Mouse (Mus musculus): ENCODE data around the gene Cela2a. TPM values are rescaled to one million over a fixed set of nuclear protein-coding genes. Genes with fewer than 3 reads are reported as not detected.
A peak's percentile ranks its signal among the peaks of the same experiment; 100 is the strongest.

Cela2a gene
- polyA plus RNA-seq, 2 experiments = 0.19 TPM; not detected in 1

- DNase-seq (ENCODE audit: low spot score) = no peak
- H3K27me3 ChIP-seq (ENCODE audit: control insufficient read depth, insufficient read depth, low read length) = no peaks in the 10 kb centered on the region
- no peak for TF ChIP-seq POLR2A (IDR thresholded peaks at IDR 0.05; ENCODE audit: borderline replicate concordance, extremely low read depth, insufficient read depth, insufficient read length)
- H3K4me1 ChIP-seq (ENCODE audit: control insufficient read depth, insufficient read depth, low read length) = peaks cover 6% of the 10 kb centered on the region; the same call in 1 of the 2 replicates
- ATAC-seq (ENCODE audit: low FRiP score, low read depth) = no peak
- 0 out of 2 replicates have a peak overlapping the region, but pooled peaks have one; percentile 58 for H3K27ac ChIP-seq (replicated peaks; ENCODE audit: low read depth, low read length)
- H3K9me3 ChIP-seq (ENCODE audit: control insufficient read depth, low read length) = no peaks in the 10 kb centered on the region
- 49% methylated on average over 3 of the region's 3 CpGs for WGBS
- peaks cover 18% of the 10 kb centered on the region for H3K36me3 ChIP-seq (ENCODE audit: control insufficient read depth, insufficient read depth, low read length)
- H3K4me2 ChIP-seq (replicated peaks; ENCODE audit: low read depth, low read length, severe bottlenecking) = peak overlapping the region; percentile 89
- peak overlapping the region; percentile 87 for H3K9ac ChIP-seq (ENCODE audit: low read depth, low read length, severe bottlenecking)
- peak overlapping the region; percentile 97 for H3K4me3 ChIP-seq (replicated peaks; ENCODE audit: low read length)
Observed at GRCm38 (mm10) chr4:141789564-141790218, 36.3 kb downstream of the Cela2a start.

- H3K9ac ChIP-seq (ENCODE audit: low read depth, low read length, severe bottlenecking) = no peak overlapping the region
- H3K9me3 ChIP-seq (ENCODE audit: control insufficient read depth, low read length) = no peaks in the 10 kb centered on the region
- H3K4me1 ChIP-seq (ENCODE audit: control insufficient read depth, insufficient read depth, low read length) = peaks cover 6% of the 10 kb centered on the region; the same call in 1 of the 2 replicates
- no peak for ATAC-seq (ENCODE audit: low FRiP score, low read depth)
- peaks cover 39% of the 10 kb centered on the region for H3K36me3 ChIP-seq (ENCODE audit: control insufficient read depth, insufficient read depth, low read length)
- no peak for TF ChIP-seq POLR2A (IDR thresholded peaks at IDR 0.05; ENCODE audit: borderline replicate concordance, extremely low read depth, insufficient read depth, insufficient read length)
- no peak overlapping the region for H3K4me3 ChIP-seq (replicated peaks; ENCODE audit: low read length)
- DNase-seq (ENCODE audit: low spot score) = no peak
- H3K27ac ChIP-seq (replicated peaks; ENCODE audit: low read depth, low read length) = no peak overlapping the region
- no peaks in the 10 kb centered on the region for H3K27me3 ChIP-seq (ENCODE audit: control insufficient read depth, insufficient read depth, low read length)
- WGBS = 85% methylated on average over 7 of the region's 7 CpGs
- H3K4me2 ChIP-seq (replicated peaks; ENCODE audit: low read depth, low read length, severe bottlenecking) = no peak overlapping the region
Observed at GRCm38 (mm10) chr4:141787462-141787861, 38.5 kb downstream of the Cela2a start.

DNA sequence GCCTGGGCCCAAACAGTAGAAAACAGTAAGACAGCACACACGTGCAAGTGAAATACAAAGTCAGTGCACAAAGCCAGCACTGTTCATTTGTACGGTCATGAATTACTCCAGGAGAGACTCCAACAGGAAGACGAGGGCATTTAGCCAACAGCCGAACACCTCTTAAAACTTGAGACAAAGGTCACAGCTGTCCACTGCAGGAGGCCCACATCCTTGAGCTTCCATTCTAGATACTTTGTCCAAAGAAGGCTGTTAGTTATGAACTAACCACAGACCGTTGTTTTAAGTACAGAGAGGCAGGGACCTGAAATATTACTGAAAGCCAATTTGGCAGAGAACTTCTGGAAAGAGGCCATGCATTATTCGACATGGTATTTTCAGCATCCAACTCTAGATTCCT is 38.9 kb downstream of the Cela2a start:
- Histone ChIP-seq H3K9me3 (ENCODE audit: control insufficient read depth, low read length) (no peaks in the 10 kb centered on the region), H3K4me1 (ENCODE audit: control insufficient read depth, insufficient read depth, low read length) (peaks cover 6% of the 10 kb centered on the region; the same call in 1 of the 2 replicates), H3K4me3 (replicated peaks; ENCODE audit: low read length) (no peak overlapping the region), H3K36me3 (ENCODE audit: control insufficient read depth, insufficient read depth, low read length) (peaks cover 43% of the 10 kb centered on the region), H3K4me2 (replicated peaks; ENCODE audit: low read depth, low read length, severe bottlenecking) (no peak overlapping the region), H3K27ac (replicated peaks; ENCODE audit: low read depth, low read length) (0 out of 2 replicates have a peak overlapping the region, but pooled peaks have one; percentile 33), H3K27me3 (ENCODE audit: control insufficient read depth, insufficient read depth, low read length) (no peaks in the 10 kb centered on the region), H3K9ac (ENCODE audit: low read depth, low read length, severe bottlenecking) (no peak overlapping the region)
- ATAC-seq (ENCODE audit: low FRiP score, low read depth) = no peak
- peak; percentile 31 for DNase-seq (ENCODE audit: low spot score)
- 52% methylated on average over 6 of the region's 6 CpGs for WGBS
- TF ChIP-seq POLR2A (IDR thresholded peaks at IDR 0.05; ENCODE audit: borderline replicate concordance, extremely low read depth, insufficient read depth, insufficient read length) = no peak

DNA sequence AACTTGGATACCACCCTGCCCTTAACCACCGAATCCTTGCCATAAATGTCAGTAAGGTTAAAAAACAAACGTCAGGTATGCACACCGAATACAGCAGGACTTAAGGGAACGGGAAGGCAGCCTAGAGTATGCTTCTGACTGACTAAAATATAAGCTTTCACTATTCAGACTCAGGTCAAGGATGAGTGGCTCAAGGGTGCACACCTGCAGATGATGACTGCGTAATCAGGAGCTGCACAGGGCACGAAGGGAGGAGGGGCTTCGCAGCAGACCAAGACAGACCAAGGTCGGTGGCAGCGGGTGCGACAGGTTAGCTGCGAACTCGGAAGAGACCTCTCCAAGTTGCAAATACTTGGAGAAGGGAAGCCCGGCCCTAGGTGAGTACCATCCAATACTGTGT is 39.8 kb downstream of the Cela2a start:
- no peak for DNase-seq (ENCODE audit: low spot score)
- Histone ChIP-seq H3K9me3 (ENCODE audit: control insufficient read depth, low read length) (no peaks in the 10 kb centered on the region), H3K36me3 (ENCODE audit: control insufficient read depth, insufficient read depth, low read length) (peaks cover 52% of the 10 kb centered on the region), H3K4me2 (replicated peaks; ENCODE audit: low read depth, low read length, severe bottlenecking) (no peak overlapping the region), H3K4me1 (ENCODE audit: control insufficient read depth, insufficient read depth, low read length) (peaks cover 6% of the 10 kb centered on the region; the same call in 1 of the 2 replicates), H3K27me3 (ENCODE audit: control insufficient read depth, insufficient read depth, low read length) (no peaks in the 10 kb centered on the region), H3K4me3 (replicated peaks; ENCODE audit: low read length) (no peak overlapping the region), H3K27ac (replicated peaks; ENCODE audit: low read depth, low read length) (no peak overlapping the region; the same call in 1 of the 2 replicates), H3K9ac (ENCODE audit: low read depth, low read length, severe bottlenecking) (no peak overlapping the region)
- ATAC-seq (ENCODE audit: low FRiP score, low read depth) = no peak
- TF ChIP-seq POLR2A (IDR thresholded peaks at IDR 0.05; ENCODE audit: borderline replicate concordance, extremely low read depth, insufficient read depth, insufficient read length) = no peak
- WGBS = 88% methylated on average over 13 of the region's 13 CpGs

DNA sequence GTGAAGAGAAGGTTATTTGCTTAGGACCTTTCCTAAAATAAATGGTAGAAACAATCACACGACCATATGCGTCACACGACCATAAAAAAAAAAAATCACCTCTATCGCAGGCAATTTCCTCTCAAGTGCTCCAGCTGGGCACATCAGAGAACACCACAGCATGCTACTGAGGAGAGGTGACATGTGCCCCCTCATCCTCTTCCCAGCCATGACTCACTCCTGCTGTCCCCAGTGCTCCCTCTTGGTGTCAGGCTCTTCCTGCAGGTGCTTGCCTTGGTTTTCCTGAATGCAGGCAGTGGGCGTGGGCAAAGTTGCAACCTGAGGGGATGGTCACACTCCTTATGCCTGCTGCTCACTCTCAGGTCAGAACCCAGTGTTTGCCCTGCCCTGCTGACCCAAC is 41.1 kb downstream of the Cela2a start:
- TF ChIP-seq POLR2A (IDR thresholded peaks at IDR 0.05; ENCODE audit: borderline replicate concordance, extremely low read depth, insufficient read depth, insufficient read length) = no peak
- H3K27ac ChIP-seq (replicated peaks; ENCODE audit: low read depth, low read length) = no peak overlapping the region
- H3K9me3 ChIP-seq (ENCODE audit: control insufficient read depth, low read length) = no peaks in the 10 kb centered on the region
- DNase-seq (ENCODE audit: low spot score) (no peak), ATAC-seq (ENCODE audit: low FRiP score, low read depth) (no peak)
- no peak overlapping the region for H3K4me3 ChIP-seq (replicated peaks; ENCODE audit: low read length)
- WGBS = 74% methylated on average over 5 of the region's 5 CpGs
- no peak overlapping the region for H3K9ac ChIP-seq (ENCODE audit: low read depth, low read length, severe bottlenecking)
- H3K36me3 ChIP-seq (ENCODE audit: control insufficient read depth, insufficient read depth, low read length) = peaks cover 63% of the 10 kb centered on the region
- H3K27me3 ChIP-seq (ENCODE audit: control insufficient read depth, insufficient read depth, low read length) = no peaks in the 10 kb centered on the region
- H3K4me2 ChIP-seq (replicated peaks; ENCODE audit: low read depth, low read length, severe bottlenecking) = no peak overlapping the region
- H3K4me1 ChIP-seq (ENCODE audit: control insufficient read depth, insufficient read depth, low read length) = peaks cover 4% of the 10 kb centered on the region; the same call in 1 of the 2 replicates

Measured in limb, embryonic 14.5 days (tissue).